Mouse (Mus musculus) liver, embryonic 14.5 days (tissue): ENCODE results near the gene Trp73.

Experiments used
- CTCF ChIP-seq: IDR thresholded peaks from 2 replicates; pipeline ENCODE4 v1.5.1; 2016; ENCODE audit warnings: antibody characterized with exemption, low read depth, control low read depth
- EP300 ChIP-seq: IDR thresholded peaks from 2 replicates; pipeline ENCODE4 v1.6.1; 2016; ENCODE audit warnings: antibody characterized with exemption, low read depth

- no peak for TF ChIP-seq CTCF
- no peak for TF ChIP-seq EP300
Observed at GRCm38 (mm10) chr4:154109850-154110243, 30.2 kb downstream of the Trp73 start.
